Mouse (Mus musculus) spleen, adult 12 weeks (tissue): Measurements from ENCODE around the gene Vax2.

Experiments used
- DNase-seq: peaks from one replicate; pipeline ENCODE4 v3.0.0; 2022; ENCODE audit warnings: low spot score

The Vax2 gene

DNA sequence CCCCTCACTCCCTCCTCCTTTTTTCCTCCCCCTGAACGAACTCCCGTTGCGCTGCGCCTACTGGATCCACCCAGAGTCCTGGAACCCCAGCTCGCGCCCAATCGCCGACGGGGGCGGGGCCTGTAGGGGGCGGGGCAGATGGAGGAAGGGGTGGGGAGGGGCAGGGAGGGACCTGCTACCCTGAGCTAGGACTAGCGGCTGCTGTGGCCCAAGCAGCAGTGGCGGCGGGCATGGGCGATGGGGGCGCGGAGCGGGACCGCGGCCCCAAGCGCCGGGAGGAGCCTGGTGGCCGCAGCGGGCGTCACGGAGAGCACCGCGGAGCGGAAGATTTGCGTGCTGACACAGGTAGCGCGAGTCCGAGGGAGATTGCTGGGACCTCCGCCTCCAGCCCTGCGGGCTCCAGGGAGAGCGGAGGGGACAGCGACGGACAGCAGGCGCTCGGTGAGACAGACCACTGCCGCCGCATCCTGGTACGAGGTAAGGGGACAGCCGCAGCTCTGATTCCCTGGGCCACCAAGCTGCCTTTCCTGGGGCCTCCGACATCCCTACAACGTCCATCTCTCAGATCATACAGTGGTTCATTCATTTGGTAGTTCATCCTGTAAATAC is at the start of gene Vax2:
Gene Vax2 (plus strand): TSS at position 198 of the 609 bp plus-strand sequence.
- no peak for DNase-seq

DNA sequence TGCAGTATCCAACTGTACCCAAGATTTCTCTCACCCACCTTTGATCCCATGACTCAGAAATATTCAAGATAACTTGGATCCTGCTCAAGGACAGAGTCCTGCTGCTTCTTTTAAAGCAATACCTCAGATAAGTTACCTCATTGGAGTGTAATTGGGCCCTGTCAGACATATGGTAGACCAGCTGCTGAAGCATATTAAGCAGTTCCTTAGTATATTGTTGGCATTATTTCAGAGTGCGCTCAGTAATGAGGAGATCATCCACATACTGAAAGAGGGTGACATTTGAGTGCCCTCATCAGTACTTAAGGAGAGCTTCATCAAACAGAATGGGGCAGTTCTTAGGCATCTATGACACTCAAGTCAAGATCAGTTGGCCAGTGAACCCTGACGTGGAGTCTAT is 46.1 kb upstream of the Vax2 start:
- no peak for DNase-seq

DNA sequence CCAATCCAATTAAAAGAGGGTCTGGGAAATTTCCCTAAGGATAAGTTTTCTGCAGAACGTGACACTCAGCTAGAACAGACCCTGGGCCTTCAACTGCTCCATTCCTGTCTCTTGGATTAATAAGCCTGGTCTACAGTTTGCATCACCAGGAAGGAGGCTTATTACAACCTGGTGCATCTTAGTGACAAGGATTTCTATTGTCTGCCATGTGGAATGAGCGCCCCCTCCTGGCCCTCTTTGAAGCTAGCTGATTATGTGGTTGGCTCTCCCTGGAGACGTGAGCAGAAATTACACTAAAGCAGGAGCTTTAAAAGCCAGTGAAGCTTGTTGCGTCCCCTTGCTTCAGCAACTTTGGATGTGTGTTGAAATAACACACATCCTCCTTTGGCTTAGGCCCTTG is 37.7 kb upstream of the Vax2 start:
- DNase-seq, result peak; percentile 14

DNA sequence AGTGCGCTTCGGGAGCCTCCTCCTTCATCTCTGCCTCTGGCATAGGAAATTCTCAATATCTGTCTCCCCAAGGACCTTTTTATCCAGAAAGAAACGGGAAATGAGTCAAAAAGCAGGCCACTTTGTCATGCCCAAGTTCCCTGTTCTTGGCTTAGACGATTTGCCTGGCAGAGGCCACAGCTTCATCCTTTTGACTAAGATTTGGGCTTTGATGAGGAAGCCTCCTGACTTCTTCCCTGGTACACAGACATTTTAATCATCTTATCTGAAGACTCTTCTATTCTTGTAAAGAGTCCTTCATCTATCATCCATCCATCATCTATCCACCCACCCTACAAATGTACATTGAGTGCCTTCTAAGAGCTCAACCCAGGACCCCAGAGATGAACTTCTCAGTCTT is 33.3 kb upstream of the Vax2 start, which contains the start of gene Cd207:
Gene Cd207 (minus strand): TSS at position 101 of the 400 bp plus-strand sequence.
- no peak for DNase-seq

DNA sequence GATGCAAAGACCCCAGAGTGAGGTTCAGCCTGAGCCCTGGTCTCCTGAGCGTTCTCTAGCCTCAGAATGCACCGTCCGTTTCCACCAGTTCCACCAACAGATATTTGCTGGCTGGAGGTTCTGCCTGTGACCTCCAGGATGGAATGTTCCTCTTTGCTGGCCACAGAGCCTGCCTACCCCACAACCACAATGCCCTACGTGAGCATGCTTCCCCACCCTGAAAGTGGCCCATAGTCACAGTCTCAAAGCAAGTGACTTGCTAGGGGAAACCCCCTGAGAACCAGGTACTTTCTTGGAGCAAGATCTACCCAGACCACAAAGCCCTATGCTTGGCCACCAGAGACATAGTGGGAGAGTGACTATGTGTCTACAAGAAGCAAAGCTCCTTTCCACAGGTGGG is 21.7 kb upstream of the Vax2 start:
- DNase-seq, result no peak

DNA sequence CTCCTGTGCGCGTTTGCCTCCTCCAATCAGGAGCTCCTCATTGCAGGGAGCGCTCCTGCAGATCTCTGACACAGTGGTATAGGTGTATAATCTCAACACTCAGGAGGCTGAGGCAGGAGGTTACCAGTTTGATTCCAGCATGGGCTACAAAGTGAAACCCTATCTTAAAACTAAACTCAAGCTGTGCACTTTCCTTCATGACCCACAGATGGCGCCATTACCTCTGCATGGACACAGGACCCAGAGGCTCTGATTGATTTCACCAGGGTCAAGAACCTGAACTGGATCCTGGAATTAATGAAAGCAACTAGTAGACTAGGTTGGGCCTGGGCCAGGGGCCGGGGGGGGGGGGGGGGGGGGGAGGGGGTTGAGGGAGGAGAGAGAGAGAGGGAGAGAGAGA is 20.8 kb upstream of the Vax2 start:
- DNase-seq, result no peak

DNA sequence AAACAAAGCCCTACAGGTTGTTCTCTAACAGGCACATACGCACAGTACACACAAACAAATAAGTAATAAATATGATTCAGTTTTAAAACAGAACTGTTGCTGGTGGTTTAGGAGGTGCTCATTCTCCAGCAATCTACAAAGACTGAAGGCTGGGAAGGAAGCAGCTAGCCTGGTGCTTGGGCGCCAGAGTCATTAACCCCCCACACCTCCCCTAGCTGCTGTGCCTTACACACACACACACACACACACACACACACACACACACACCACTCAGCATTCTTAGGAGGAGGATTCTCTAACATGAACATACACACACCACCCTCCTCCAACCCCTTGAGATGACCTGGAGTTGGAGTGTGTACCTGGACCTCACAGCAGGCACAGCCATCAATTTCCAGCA is 20.1 kb upstream of the Vax2 start:
- DNase-seq, result no peak

DNA sequence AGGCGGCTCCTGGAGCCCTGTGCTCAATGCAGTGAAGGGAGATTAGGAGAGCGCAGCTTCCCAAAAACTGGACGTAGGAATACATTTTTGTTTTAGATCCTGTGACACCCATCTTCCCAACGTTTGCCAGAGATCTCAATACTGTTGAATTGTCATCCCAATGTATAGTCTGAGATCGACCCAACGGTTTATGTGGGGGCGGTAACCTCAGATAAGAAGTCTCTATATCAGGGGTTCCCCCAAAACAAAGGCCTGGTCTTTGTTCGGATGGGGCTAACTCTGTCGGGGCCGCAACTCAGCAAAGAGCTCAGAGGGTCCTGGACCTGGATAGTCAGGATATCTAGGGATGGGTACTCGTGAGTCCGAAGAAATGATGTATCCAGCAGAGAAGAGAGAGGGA is 18.1 kb upstream of the Vax2 start:
- DNase-seq, result no peak

DNA sequence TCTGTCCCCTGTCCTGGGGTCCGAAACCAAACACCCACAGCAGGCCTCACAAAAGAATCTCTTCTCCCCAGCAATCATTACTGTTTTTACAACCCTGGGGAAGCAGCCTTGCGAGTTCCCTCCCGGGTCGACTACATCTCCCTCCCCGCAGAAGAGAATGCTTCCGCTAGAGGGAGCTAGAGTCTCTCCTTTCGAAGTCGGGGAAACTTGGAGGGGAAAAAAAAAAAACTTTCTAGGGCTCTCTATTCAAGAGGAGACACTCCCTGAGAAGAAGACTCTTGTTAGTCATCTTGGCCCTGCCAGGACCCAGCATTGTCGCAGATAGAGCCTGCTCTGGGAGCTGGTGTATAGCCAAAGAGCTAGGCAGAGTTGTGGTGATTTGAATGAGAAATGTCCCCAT is 17.2 kb upstream of the Vax2 start:
- peak; percentile 14 for DNase-seq

DNA sequence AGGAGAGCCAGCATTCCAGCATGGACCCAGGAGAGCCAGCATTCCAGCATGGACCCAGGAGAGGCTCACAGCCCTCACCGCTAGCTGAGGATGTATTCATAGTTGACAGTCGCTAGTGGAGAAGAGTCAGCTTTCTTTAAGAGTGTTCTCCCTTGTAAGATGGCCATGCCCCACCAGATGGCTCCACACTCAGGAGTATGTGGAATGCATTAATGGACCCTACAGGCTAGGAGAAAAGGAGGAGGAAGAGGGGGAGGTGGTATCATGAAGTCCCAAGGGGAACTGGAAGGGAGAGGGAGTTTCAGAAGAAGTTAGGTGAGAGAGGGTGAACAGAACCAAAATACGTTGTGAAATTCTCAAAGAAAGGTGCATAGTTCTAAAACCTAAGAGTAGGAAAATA is 15.3 kb upstream of the Vax2 start:
- no peak for DNase-seq

DNA sequence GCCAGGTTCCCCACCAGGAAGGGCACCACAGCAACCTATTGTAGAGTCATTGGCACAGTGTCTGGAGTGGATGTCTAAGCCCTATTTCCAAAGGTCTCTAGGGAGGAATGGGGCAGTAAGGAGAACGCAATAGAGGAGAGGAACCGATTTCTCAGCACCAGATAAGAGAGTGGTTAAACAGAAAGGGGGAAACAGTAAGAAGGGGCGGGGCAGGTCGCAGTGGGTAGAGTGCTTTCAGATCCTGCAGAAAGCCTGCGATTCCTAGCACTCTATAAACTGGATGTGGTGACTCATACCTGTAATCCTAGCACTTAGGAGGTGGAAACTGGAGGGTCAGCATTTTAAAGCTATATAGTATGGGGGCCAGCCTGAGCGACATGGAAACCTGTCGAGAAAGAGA is 14.4 kb upstream of the Vax2 start:
- DNase-seq, result no peak

DNA sequence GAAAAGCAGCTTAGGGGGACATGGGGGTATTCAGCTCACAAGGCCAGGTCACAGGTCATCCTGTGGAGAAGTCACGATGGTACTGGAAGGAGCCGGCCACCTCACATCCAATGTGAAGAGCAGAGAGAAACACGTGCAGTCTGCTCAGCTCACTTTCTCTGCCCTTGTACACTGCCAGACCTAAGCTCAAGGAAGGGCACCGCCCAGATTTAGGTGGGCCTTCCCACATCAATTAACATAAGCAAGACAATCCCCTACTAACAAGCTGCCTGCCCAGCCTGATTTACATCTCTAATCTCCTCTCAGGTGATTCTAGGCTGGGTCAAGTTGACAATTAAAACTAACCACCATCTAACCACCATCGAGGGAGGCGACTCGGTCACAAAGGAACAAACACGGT is 13.1 kb upstream of the Vax2 start:
- DNase-seq, result no peak

DNA sequence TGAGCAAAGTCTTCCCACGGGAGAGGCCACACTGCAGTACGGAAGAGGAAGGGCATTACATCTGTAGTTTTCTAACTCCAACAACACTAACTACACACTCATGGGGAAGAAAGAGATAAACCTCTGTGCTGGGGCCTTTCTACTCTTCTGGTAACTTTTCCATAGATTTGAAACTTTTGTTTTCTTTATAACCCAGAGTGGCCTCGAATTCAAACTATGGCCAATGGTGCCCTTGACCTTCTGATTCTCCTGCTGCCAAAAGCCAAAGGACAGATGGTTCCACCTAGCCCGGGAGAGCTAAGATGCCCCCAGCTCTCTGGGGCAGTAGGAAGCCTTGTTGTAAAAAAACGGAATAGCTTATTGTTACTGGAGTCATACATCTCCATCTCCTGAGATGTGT is 11.1 kb upstream of the Vax2 start:
- DNase-seq, result no peak

DNA sequence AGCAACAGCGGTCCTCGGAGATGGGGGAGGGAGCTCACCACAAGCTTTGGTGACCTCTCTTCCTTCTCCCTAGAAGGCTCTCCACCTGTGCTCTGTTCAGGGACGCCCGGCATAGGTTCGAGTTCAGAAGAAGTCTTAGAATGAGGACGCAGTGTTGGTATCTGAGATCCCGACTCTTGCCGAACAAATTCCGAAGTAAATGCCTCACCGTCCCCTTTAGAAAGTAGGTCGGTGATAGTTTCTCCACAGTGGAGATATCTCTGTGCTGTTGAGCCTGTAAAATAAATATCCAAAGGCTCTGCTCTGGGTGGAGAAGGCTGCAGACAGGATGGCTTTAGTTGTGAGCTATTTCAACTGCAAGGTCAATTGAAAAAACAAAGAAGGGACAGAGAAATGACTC is 10.1 kb upstream of the Vax2 start:
- DNase-seq, result no peak

DNA sequence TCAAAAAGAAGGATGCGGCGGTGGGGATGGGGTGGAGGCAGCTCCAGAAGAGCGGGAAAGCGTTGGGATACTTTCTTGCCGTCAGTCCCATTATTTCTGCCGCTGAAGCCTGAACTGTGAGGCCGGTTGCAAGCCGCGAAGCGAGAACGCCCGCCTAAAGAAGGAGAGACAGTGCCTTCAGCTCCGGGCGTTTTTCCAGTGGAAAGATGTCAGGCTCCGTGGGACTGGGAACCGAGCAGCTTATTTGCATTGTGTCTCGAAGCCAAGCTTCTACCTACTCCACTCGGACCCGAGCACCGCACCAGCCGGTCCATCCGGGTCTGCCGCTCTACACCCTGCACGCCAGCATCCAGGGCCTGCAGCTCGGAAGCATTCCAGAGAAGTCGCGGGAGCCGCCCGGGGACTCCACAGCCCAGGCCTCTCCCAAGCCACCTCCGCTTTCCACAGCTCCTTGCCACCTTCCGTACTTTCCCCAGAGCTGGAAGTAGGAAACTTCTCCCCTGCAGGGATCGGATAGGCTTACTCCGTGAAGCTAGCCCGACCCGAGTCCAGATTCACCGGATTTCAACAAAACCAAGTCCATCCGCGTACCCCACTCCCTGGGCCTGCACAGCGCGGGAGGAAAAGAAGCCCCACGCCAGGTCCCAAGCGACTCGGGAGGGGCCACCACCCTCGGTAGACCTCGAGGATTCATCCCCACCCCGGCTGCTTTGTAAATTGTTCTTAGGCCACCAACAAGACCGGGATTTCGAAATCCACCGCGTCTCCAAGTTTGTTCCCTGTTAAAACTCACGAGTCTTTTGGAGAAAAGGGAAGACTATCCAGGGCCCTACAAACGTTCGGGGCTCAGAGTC is 8.7 kb upstream of the Vax2 start:
- DNase-seq, result no peak

DNA sequence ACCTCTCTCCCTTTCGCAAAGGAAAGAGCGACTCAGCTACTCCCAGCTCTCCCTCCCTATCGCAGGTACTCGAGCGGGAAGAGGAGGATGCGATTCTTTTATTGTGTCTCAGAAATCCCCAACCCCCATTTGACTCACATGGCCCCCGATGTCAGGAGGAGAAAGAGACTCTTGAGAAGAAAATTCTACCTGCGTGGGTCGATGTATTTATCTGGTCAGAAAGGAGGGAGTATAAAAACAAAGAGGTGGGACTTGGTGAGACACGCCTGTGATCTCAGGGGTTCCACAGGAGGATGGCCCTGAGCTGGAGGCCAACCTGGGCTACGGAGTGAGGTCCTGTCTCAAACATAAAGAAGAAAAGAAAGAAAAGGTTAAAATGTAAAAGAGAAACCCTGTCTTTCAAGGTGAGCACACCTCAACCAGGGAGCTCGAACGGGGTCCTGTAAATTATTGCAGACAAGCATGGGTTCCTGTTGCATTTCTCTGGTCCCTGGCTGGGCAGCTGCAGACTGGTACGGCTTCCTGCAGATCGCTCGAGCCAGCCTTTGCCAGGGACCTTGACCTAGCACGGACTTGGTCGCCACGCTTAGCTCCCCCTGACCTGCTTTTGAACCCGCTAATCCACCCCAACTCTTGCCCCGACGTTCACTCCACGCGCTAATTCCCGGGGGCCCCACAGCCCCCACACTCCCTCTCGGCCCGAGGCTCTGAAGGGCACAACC is 7.9 kb upstream of the Vax2 start:
- DNase-seq, result no peak

DNA sequence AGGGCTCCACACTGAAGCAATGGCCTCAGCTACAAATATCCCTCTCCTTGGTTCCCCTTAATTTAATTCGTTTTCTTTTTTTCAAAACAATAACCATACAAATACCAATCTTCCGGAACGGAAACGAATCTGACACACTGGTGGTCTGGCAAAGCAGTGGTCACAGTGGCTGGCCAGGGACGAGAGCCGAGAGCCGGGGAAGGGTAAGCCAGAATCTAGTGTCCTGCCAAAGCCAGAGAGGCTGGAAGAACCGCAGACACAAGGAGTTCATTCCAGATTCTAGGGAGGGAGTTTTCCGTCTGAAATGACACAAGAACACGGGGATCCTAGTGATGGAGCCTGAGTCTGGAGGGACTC is 7.4 kb upstream of the Vax2 start:
- DNase-seq, result no peak

DNA sequence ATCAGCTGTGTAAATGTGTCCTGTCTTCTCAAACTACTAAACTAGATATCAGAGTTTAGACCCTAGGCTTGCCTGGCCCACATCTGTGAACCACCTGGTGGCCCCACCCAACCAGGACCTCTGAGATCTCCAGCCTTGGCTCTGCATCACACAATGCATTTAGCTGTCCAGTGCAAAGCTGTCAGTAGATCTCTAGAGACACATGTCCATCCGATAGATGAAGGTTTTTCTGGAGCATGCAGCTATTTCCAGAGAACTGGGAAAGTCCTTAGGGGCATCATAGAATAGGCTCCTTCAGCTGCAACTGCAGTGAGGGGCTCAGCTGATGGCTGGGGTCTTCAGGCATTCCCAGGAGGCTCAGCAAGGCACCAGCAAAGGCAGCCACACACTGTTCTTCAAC is 6.8 kb upstream of the Vax2 start:
- DNase-seq, result no peak

DNA sequence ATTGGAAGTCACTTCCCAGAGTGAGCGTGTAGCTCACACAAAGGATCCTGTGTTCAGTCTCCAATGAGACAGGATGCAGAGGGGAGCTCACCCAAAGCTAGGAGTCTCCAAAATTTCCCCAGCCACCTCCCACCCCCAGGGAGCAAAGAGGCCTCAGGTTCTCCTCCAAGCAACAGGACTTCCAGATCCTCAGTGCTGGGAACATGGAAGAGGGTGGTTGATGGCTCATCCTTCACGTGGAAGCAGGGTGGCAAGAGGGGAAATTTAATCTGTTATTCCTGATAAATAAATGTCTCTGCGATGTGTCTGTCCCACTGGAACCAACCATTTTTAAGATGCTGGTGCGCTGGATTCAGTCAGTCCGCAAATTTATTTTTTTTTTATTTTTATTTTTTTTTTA is 6.4 kb upstream of the Vax2 start:
- no peak for DNase-seq

DNA sequence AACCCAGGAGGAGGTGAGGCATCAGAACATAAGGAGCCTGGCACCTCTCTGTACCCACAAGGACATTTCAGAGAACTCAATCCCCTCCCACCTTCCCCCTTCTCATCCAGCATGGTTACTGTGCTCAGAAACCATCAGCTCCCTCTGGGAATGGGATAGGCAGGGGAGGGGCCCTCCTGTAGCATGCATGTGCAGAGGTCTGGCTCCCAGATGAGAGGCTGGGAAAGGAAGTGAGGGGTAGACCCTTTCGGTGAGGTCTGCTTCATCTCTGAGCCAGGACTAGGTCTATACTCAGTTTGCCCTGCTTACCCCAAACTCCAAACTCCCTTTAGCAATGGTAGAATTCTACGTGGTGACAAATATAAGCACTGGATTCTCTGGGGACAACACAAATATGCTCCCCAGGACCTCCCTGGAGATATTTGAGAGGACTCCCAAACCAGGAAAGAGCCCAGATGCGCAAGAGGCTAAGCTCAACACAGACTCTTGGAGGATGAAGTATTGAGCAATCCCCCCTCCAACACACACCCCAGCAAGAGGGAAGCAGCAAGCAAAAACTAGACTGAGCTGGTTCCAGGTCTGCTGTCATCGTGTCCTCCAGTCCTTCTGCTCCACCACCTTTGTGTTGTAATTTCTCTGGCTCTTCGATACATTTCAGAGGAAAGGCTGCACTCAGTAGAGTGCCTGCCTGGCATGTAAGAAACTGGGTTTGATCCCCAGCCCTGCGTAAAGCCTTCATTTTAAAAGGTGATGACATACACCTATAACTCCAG is 3.1 kb upstream of the Vax2 start:
- DNase-seq, result no peak

DNA sequence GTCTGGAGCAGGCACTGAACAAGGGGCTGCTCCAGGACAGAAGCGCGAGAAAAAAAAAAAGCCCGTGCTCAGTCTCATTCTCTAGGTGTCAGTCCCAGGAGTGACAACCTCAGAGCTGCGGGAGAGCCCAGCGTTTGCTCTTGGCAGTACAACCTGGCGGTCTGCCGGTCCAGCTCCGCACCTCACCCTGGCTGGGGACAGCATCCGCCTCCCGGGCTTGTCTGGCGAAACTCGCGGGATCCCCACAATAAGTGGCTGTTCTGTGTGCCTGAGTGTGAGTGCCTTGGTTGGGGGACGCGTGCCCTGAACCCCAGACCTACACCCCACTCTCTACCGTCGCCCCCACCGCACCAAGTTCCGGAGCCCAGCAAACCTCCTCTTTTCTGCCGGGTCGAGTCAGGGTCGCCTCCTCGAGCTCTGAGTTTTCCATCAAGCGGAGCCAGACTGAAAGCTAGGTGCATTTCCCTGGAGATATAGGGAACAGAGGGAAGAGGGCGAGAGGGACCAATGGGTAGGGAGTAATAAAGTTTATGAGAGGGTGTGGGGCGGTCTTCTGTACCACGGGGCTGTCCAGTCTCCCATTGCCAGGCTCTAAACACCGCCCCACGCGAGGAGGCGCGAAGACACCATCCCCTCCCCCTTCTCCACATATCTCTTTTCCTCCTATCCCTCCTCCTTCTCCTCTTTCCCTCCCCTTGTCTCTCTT is 550 bp upstream of the Vax2 start:
- DNase-seq, result no peak
